Mouse (Mus musculus): ENCODE results near the gene Vmn1r21. TPM values are rescaled to one million over a fixed set of nuclear protein-coding genes. Genes with fewer than 3 reads are reported as not detected.
A peak's percentile ranks its signal among the peaks of the same experiment; 100 is the strongest.

Vmn1r21 gene
- polyA plus RNA-seq, 1 experiment from 2014 or later, result not detected

- no peak overlapping the region for H3K9ac ChIP-seq (ENCODE audit: low read depth, low read length)
- 56% methylated on average over 5 of the region's 5 CpGs for WGBS
- no peak overlapping the region; the same call in 1 of the 2 replicates for H3K27ac ChIP-seq (replicated peaks; ENCODE audit: low read depth, low read length)
- no peaks in the 10 kb centered on the region for H3K36me3 ChIP-seq (ENCODE audit: control insufficient read depth, insufficient read depth, low read length)
- H3K4me2 ChIP-seq (ENCODE audit: low read depth, low read length), result peak overlapping the region; percentile 59
- H3K4me1 ChIP-seq (ENCODE audit: control insufficient read depth, insufficient read depth, low read length), result no peaks in the 10 kb centered on the region
- DNase-seq (ENCODE audit: low spot score) (peak; percentile 72), ATAC-seq (ENCODE audit: low read depth) (peak; percentile 73)
- H3K9me3 ChIP-seq (ENCODE audit: control insufficient read depth, low read length), result no peaks in the 10 kb centered on the region
- H3K4me3 ChIP-seq (ENCODE audit: low read depth, low read length), result peak overlapping the region; percentile 84
- H3K27me3 ChIP-seq (replicated peaks; ENCODE audit: control insufficient read depth, insufficient read depth, low read length), result no peaks in the 10 kb centered on the region
Measured at GRCm38 (mm10) chr6:57822648-57823410, 27.3 kb downstream of the Vmn1r21 start.

GRCm38 (mm10) chr6:57814436-57814940 is 35.7 kb downstream of the Vmn1r21 start:
- WGBS, result 83% methylated on average over 2 of the region's 2 CpGs
- DNase-seq (ENCODE audit: low spot score), result no peak

GRCm38 (mm10) chr6:57811748-57812730 is 38.1 kb downstream of the Vmn1r21 start:
- H3K9me3 ChIP-seq (ENCODE audit: control insufficient read depth, low read length), result peaks cover 7% of the 10 kb centered on the region

More at GRCm38 (mm10) chr6:57814436-57814940, 35.7 kb downstream of the Vmn1r21 start:
- H3K27ac ChIP-seq (replicated peaks; ENCODE audit: low read depth, low read length), result no peak overlapping the region
- no peaks in the 10 kb centered on the region for H3K27me3 ChIP-seq (replicated peaks; ENCODE audit: control insufficient read depth, insufficient read depth, low read length)
- peaks cover 4% of the 10 kb centered on the region for H3K9me3 ChIP-seq (ENCODE audit: control insufficient read depth, low read length)
- H3K4me3 ChIP-seq (ENCODE audit: low read depth, low read length), result no peak overlapping the region
- ATAC-seq (ENCODE audit: low read depth), result no peak
- no peaks in the 10 kb centered on the region for H3K4me1 ChIP-seq (ENCODE audit: control insufficient read depth, insufficient read depth, low read length)
- H3K4me2 ChIP-seq (ENCODE audit: low read depth, low read length), result no peak overlapping the region
- H3K36me3 ChIP-seq (ENCODE audit: control insufficient read depth, insufficient read depth, low read length), result peaks cover 3% of the 10 kb centered on the region; the same call in 1 of the 2 replicates
- no peak overlapping the region for H3K9ac ChIP-seq (ENCODE audit: low read depth, low read length)

GRCm38 (mm10) chr6:57805218-57806069 is 44.7 kb downstream of the Vmn1r21 start:
- DNase-seq (ENCODE audit: low spot score) (no peak), ATAC-seq (ENCODE audit: low read depth) (no peak)
- WGBS, result 80% methylated on average over 5 of the region's 5 CpGs
- H3K27me3 ChIP-seq (replicated peaks; ENCODE audit: control insufficient read depth, insufficient read depth, low read length), result no peaks in the 10 kb centered on the region
- H3K9me3 ChIP-seq (ENCODE audit: control insufficient read depth, low read length), result peaks cover 7% of the 10 kb centered on the region
- no peak overlapping the region for H3K4me3 ChIP-seq (ENCODE audit: low read depth, low read length)
- no peak overlapping the region for H3K4me2 ChIP-seq (ENCODE audit: low read depth, low read length)
- peaks cover 16% of the 10 kb centered on the region; the same call in 1 of the 2 replicates for H3K36me3 ChIP-seq (ENCODE audit: control insufficient read depth, insufficient read depth, low read length)
- no peak overlapping the region for H3K9ac ChIP-seq (ENCODE audit: low read depth, low read length)
- no peaks in the 10 kb centered on the region for H3K4me1 ChIP-seq (ENCODE audit: control insufficient read depth, insufficient read depth, low read length)
- H3K27ac ChIP-seq (replicated peaks; ENCODE audit: low read depth, low read length), result no peak overlapping the region

More at GRCm38 (mm10) chr6:57811748-57812730, 38.1 kb downstream of the Vmn1r21 start:
- Histone ChIP-seq H3K27me3 (replicated peaks; ENCODE audit: control insufficient read depth, insufficient read depth, low read length) (no peaks in the 10 kb centered on the region), H3K4me1 (ENCODE audit: control insufficient read depth, insufficient read depth, low read length) (no peaks in the 10 kb centered on the region), H3K4me2 (ENCODE audit: low read depth, low read length) (no peak overlapping the region), H3K4me3 (ENCODE audit: low read depth, low read length) (no peak overlapping the region), H3K36me3 (ENCODE audit: control insufficient read depth, insufficient read depth, low read length) (peaks cover 14% of the 10 kb centered on the region; the same call in 1 of the 2 replicates), H3K9ac (ENCODE audit: low read depth, low read length) (no peak overlapping the region), H3K27ac (replicated peaks; ENCODE audit: low read depth, low read length) (no peak overlapping the region)
- WGBS, result 76% methylated on average over 3 of the region's 3 CpGs
- ATAC-seq (ENCODE audit: low read depth), result 0 out of 2 replicates have a peak, but pooled peaks have one; percentile 44
- peak; percentile 44 for DNase-seq (ENCODE audit: low spot score)

GRCm38 (mm10) chr6:57803130-57803529 is 47.0 kb downstream of the Vmn1r21 start:
- no peak for ATAC-seq (ENCODE audit: low read depth)
- H3K36me3 ChIP-seq (ENCODE audit: control insufficient read depth, insufficient read depth, low read length), result 0 out of 2 replicates have a peak, but pooled peaks cover 8% of the 10 kb centered on the region
- 85% methylated on average over 2 of the region's 2 CpGs for WGBS
- H3K27ac ChIP-seq (replicated peaks; ENCODE audit: low read depth, low read length), result no peak overlapping the region
- no peak overlapping the region for H3K9ac ChIP-seq (ENCODE audit: low read depth, low read length)
- H3K4me3 ChIP-seq (ENCODE audit: low read depth, low read length), result no peak overlapping the region
- no peak overlapping the region for H3K4me2 ChIP-seq (ENCODE audit: low read depth, low read length)
- no peaks in the 10 kb centered on the region for H3K9me3 ChIP-seq (ENCODE audit: control insufficient read depth, low read length)
- H3K27me3 ChIP-seq (replicated peaks; ENCODE audit: control insufficient read depth, insufficient read depth, low read length), result no peaks in the 10 kb centered on the region
- H3K4me1 ChIP-seq (ENCODE audit: control insufficient read depth, insufficient read depth, low read length), result no peaks in the 10 kb centered on the region
- DNase-seq (ENCODE audit: low spot score), result no peak

GRCm38 (mm10) chr6:57798986-57799385 is 51.2 kb downstream of the Vmn1r21 start:
- no peak overlapping the region for H3K27ac ChIP-seq (replicated peaks; ENCODE audit: low read depth, low read length)
- ATAC-seq (ENCODE audit: low read depth) (no peak), DNase-seq (ENCODE audit: low spot score) (no peak)
- 89% methylated on average over 1 of the region's 1 CpGs for WGBS
- H3K9ac ChIP-seq (ENCODE audit: low read depth, low read length), result no peak overlapping the region
- no peaks in the 10 kb centered on the region for H3K27me3 ChIP-seq (replicated peaks; ENCODE audit: control insufficient read depth, insufficient read depth, low read length)
- H3K4me3 ChIP-seq (ENCODE audit: low read depth, low read length), result no peak overlapping the region
- H3K4me1 ChIP-seq (ENCODE audit: control insufficient read depth, insufficient read depth, low read length), result no peaks in the 10 kb centered on the region
- H3K4me2 ChIP-seq (ENCODE audit: low read depth, low read length), result no peak overlapping the region
- no peaks in the 10 kb centered on the region for H3K36me3 ChIP-seq (ENCODE audit: control insufficient read depth, insufficient read depth, low read length)
- no peaks in the 10 kb centered on the region for H3K9me3 ChIP-seq (ENCODE audit: control insufficient read depth, low read length)

GRCm38 (mm10) chr6:57796853-57797423 is 53.2 kb downstream of the Vmn1r21 start:
- no peak overlapping the region for H3K27ac ChIP-seq (replicated peaks; ENCODE audit: low read depth, low read length)
- H3K36me3 ChIP-seq (ENCODE audit: control insufficient read depth, insufficient read depth, low read length), result no peaks in the 10 kb centered on the region
- H3K9me3 ChIP-seq (ENCODE audit: control insufficient read depth, low read length), result no peaks in the 10 kb centered on the region
- H3K9ac ChIP-seq (ENCODE audit: low read depth, low read length), result no peak overlapping the region
- H3K4me1 ChIP-seq (ENCODE audit: control insufficient read depth, insufficient read depth, low read length), result no peaks in the 10 kb centered on the region
- no peak for ATAC-seq (ENCODE audit: low read depth)
- WGBS, result 82% methylated on average over 3 of the region's 3 CpGs
- no peak overlapping the region for H3K4me3 ChIP-seq (ENCODE audit: low read depth, low read length)
- no peaks in the 10 kb centered on the region for H3K27me3 ChIP-seq (replicated peaks; ENCODE audit: control insufficient read depth, insufficient read depth, low read length)
- DNase-seq (ENCODE audit: low spot score), result no peak
- H3K4me2 ChIP-seq (ENCODE audit: low read depth, low read length), result no peak overlapping the region

Data from embryonic facial prominence, embryonic 14.5 days (tissue).